ENCODE assay signal across 22 mouse cellular contexts in the genomic region with DNA sequence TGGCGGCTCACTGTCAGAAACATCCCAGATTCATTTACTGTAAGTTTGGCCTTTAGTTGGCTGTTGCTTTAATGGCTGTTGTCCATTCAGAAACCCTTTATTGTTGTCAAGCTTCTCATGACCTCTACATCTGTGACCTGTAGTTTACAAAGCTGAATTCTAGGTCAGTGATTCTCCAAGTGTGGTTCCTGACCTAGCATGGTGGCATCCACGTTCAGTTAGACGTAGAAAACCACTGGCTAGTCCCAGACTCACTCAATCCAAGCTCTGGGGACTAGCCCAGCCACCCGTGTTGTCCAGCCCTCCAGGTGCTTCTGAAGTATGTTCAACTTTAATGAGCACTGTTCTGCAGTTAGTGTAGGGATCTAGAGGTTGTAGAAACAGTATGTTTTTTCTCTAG.
DNase-seq lines count a peak whose midpoint lies in the region; ATAC-seq and TF ChIP-seq lines count a peak whose summit lies in the region.
"Had no signal": no experiment of that assay in that cellular context is flagged by ENCODE, and none has a peak within 500 bp of the region (broad histone marks: within the 10 kb centered on the region; RNA-seq: fewer than 3 reads in every experiment).

No protein-coding gene starts in this region.

- H3K27me3 ChIP-seq in heart, adult 2 months (ENCODE audit: control insufficient read depth, insufficient read depth, low read length): no peaks in the 10 kb centered on the region
- H3K27me3 ChIP-seq in heart, embryonic 10.5 days (ENCODE audit: insufficient read depth, poor library complexity, severe bottlenecking): no peaks in the 10 kb centered on the region
- no peaks in the 10 kb centered on the region for H3K27me3 ChIP-seq in intestine, embryonic 14.5 days (replicated peaks; ENCODE audit: control insufficient read depth, insufficient read depth, low read length)
- H3K27me3 ChIP-seq in intestine, embryonic 15.5 days (replicated peaks): no peaks in the 10 kb centered on the region
- H3K27me3 ChIP-seq in embryonic facial prominence, embryonic 10.5 days (replicated peaks; ENCODE audit: low read depth, poor library complexity, severe bottlenecking): no peaks in the 10 kb centered on the region
- H3K27me3 ChIP-seq: CH12.LX, Patski had no signal

- no peak for TF ChIP-seq EP300 in heart, adult 2 months (IDR thresholded peaks at IDR 0.05; ENCODE audit: insufficient read depth, low read depth, low read length)

- no peak overlapping the region for H3K9ac ChIP-seq in heart, adult 2 months (ENCODE audit: low read depth, low read length)
- H3K9ac ChIP-seq in intestine, embryonic 14.5 days (ENCODE audit: low read length): no peak overlapping the region
- no peak overlapping the region for H3K9ac ChIP-seq in intestine, embryonic 15.5 days

- peak; percentile 76 for DNase-seq in heart, adult 11 months
- DNase-seq in heart, adult 2 months: no peak
- DNase-seq in heart, embryonic 10.5 days (ENCODE audit: low spot score): peak; percentile 54
- DNase-seq in heart, postnatal 25 days (ENCODE audit: low spot score): no peak
- DNase-seq in intestine, embryonic 14.5 days (ENCODE audit: low spot score): peak; percentile 7
- DNase-seq in embryonic facial prominence, embryonic 10.5 days (ENCODE audit: low spot score): peak; percentile 3
- DNase-seq in frontal cortex, postnatal 25 days (ENCODE audit: low spot score in 2 of 2): no peak
- DNase-seq: adrenal gland, adult 2 months; adrenal gland, adult 8-10 months; adrenal gland, postnatal 10 days; adrenal gland, postnatal 14 days; adrenal gland, postnatal 25 days; adrenal gland, postnatal 36 days; B cell, adult 2 months; cerebellum, adult 11 months; cerebellum, adult 11-12 months had no signal

- H3K9me3 ChIP-seq in heart, embryonic 10.5 days: no peaks in the 10 kb centered on the region
- H3K9me3 ChIP-seq in intestine, embryonic 14.5 days (ENCODE audit: control insufficient read depth, low read length): no peaks in the 10 kb centered on the region
- H3K9me3 ChIP-seq in intestine, embryonic 15.5 days: no peaks in the 10 kb centered on the region
- no peaks in the 10 kb centered on the region for H3K9me3 ChIP-seq in embryonic facial prominence, embryonic 10.5 days

- no peaks in the 10 kb centered on the region for H3K4me1 ChIP-seq in heart, adult 2 months (ENCODE audit: control insufficient read depth, insufficient read depth, low read length)
- peaks cover 8% of the 10 kb centered on the region for H3K4me1 ChIP-seq in heart, embryonic 10.5 days
- H3K4me1 ChIP-seq in intestine, embryonic 14.5 days (replicated peaks; ENCODE audit: control insufficient read depth, insufficient read depth, low read length): no peaks in the 10 kb centered on the region
- no peaks in the 10 kb centered on the region for H3K4me1 ChIP-seq in intestine, embryonic 15.5 days (replicated peaks)
- H3K4me1 ChIP-seq in embryonic facial prominence, embryonic 10.5 days: peaks cover 12% of the 10 kb centered on the region

- no peak for ATAC-seq in intestine, embryonic 14.5 days (replicated peaks; ENCODE audit: low FRiP score, low TSS enrichment, low read depth)
- ATAC-seq in intestine, embryonic 15.5 days: no peak
- ATAC-seq: activated CD4-positive, CD25-positive, alpha-beta regulatory T cell, adult 4 months; CD4-positive, CD25-positive, alpha-beta regulatory T cell, adult 4 months; Patski had no signal

- no peak overlapping the region for H3K27ac ChIP-seq in heart, adult 2 months
- no peak overlapping the region for H3K27ac ChIP-seq in heart, embryonic 10.5 days
- H3K27ac ChIP-seq in intestine, embryonic 14.5 days (ENCODE audit: low read depth): no peak overlapping the region
- no peak overlapping the region for H3K27ac ChIP-seq in intestine, embryonic 15.5 days
- no peak overlapping the region for H3K27ac ChIP-seq in embryonic facial prominence, embryonic 10.5 days (replicated peaks)

- no peak for TF ChIP-seq POLR2A in heart, adult 2 months (IDR thresholded peaks at IDR 0.05; ENCODE audit: insufficient read depth, low read depth, low read length)

- H3K4me2 ChIP-seq in intestine, embryonic 14.5 days (ENCODE audit: low read length): no peak overlapping the region
- no peak overlapping the region for H3K4me2 ChIP-seq in intestine, embryonic 15.5 days (replicated peaks)

- H3K4me3 ChIP-seq in heart, adult 2 months: no peak overlapping the region
- H3K4me3 ChIP-seq in heart, embryonic 10.5 days: no peak overlapping the region
- no peak overlapping the region for H3K4me3 ChIP-seq in intestine, embryonic 14.5 days (ENCODE audit: low read depth, low read length)
- H3K4me3 ChIP-seq in intestine, embryonic 15.5 days (replicated peaks): no peak overlapping the region
- H3K4me3 ChIP-seq in embryonic facial prominence, embryonic 10.5 days: no peak overlapping the region

- 74% methylated on average over 4 of the region's 4 CpGs for WGBS in heart, adult 2 months
- 75% methylated on average over 4 of the region's 4 CpGs for WGBS in heart, embryonic 10.5 days
- WGBS in intestine, embryonic 14.5 days: 78% methylated on average over 4 of the region's 4 CpGs
- 78% methylated on average over 4 of the region's 4 CpGs for WGBS in intestine, embryonic 15.5 days
- WGBS in embryonic facial prominence, embryonic 10.5 days: 80% methylated on average over 4 of the region's 4 CpGs

- intact Hi-C loops in heart, adult 2 months (cut with DNase I): no loop called here
- intact Hi-C loops in heart, postnatal 25 days (cut with DNase I): no loop called here

- TF ChIP-seq CTCF in heart, adult 2 months (IDR thresholded peaks at IDR 0.05): no peak

- H3K79me2 ChIP-seq in heart, adult 2 months (replicated peaks; ENCODE audit: control insufficient read depth, insufficient read depth, low read length): no peaks in the 10 kb centered on the region

- no peaks in the 10 kb centered on the region for H3K36me3 ChIP-seq in heart, adult 2 months (ENCODE audit: control insufficient read depth, insufficient read depth, low read length)
- no peaks in the 10 kb centered on the region for H3K36me3 ChIP-seq in heart, embryonic 10.5 days
- no peaks in the 10 kb centered on the region for H3K36me3 ChIP-seq in intestine, embryonic 14.5 days (ENCODE audit: control insufficient read depth, insufficient read depth, low read length)
- H3K36me3 ChIP-seq in intestine, embryonic 15.5 days: no peaks in the 10 kb centered on the region
- H3K36me3 ChIP-seq in embryonic facial prominence, embryonic 10.5 days (replicated peaks): no peaks in the 10 kb centered on the region
- H3K36me3 ChIP-seq: G1E had no signal

Comparison
In these comparisons a context has a peak if more than half of its experiments do, and no peak if none do; other contexts are left out.
1. DNase-seq: peak in heart, adult 11 months (single experiment), heart, embryonic 10.5 days (single experiment), intestine, embryonic 14.5 days (single experiment) and embryonic facial prominence, embryonic 10.5 days (single experiment); none in heart, adult 2 months (0 of 2), heart, postnatal 25 days (single experiment) and frontal cortex, postnatal 25 days (0 of 2).